Mouse (Mus musculus): Measurements from ENCODE around the gene Flad1. TPM values are rescaled to one million over a fixed set of nuclear protein-coding genes. Genes with fewer than 3 reads are reported as not detected.
A peak's percentile ranks its signal among the peaks of the same experiment; 100 is the strongest.

Gene Flad1
- polyA plus RNA-seq, 1 experiment from 2014 or later: 22.3 TPM

DNA sequence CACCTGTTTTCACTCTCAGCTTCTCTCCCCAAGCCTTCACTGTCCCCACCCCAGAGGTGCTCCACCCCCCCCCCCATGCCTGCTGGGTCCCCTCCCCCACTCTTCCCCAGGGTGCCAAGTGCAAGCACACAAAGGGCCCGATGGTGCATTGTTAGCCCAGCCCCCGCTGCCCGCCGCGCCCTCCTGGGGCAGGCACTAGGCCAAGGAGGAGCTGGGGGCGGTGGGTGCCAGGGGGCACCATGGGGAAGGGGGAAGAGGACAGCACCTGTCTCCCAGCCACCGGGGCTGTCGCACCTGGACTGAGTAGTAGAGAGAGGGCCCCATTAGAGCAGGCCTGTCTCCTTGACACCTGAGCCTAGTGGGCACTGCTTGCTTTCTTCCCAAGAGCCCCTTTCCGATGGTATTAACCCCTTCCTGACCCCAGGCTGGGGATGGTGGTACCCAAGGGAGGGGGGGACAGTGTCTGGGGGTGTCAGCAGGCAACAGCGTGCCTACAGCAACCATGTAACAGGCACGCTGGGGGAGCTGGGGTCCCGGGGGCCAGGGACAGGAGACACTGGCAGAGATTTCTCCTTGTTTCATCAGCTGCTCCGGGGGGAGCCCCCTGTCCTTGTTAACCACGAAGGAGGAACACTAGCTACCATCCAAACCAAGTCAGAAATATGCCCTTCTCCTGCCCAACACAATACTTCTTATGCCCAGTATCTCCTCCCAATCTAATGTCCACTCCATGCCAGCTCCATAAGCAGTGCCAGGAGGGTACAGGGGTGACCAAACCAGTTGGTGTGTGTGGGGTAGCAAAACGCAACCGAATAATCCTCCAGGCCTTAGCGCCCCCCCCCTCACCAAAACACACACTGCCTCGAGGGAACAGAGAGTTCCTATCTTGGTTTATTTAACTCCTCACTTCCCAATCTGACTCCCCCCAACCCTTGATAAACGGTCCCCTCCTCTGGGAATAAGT, 20.7 kb downstream of the Flad1 start:
- Histone ChIP-seq H3K4me3 (ENCODE audit: low read depth, low read length) (peak overlapping the region; percentile 54), H3K4me1 (ENCODE audit: control insufficient read depth, insufficient read depth, low read length) (peaks cover 42% of the 10 kb centered on the region), H3K9me3 (ENCODE audit: control insufficient read depth, low read depth, low read length) (no peaks in the 10 kb centered on the region), H3K27me3 (ENCODE audit: control insufficient read depth, insufficient read depth, low read length) (no peaks in the 10 kb centered on the region), H3K4me2 (replicated peaks; ENCODE audit: low read depth, low read length) (peak overlapping the region; percentile 97), H3K27ac (ENCODE audit: low read length) (peak overlapping the region; percentile 66; the same call in 1 of the 2 replicates), H3K36me3 (ENCODE audit: control insufficient read depth, insufficient read depth, low read length) (no peaks in the 10 kb centered on the region), H3K9ac (replicated peaks; ENCODE audit: low read depth, low read length) (peak overlapping the region; percentile 58; the same call in 1 of the 2 replicates)
- no peak for ATAC-seq (ENCODE audit: insufficient number of reproducible peaks, insufficient read depth, low FRiP score, low read depth)
- 12% methylated on average over 19 of the region's 19 CpGs for WGBS

GRCm38 (mm10) chr3:89390111-89390515, 21.6 kb downstream of the Flad1 start:
- 23% methylated on average over 2 of the region's 5 CpGs for WGBS
- H3K4me3 ChIP-seq (ENCODE audit: low read depth, low read length): no peak overlapping the region
- no peaks in the 10 kb centered on the region for H3K36me3 ChIP-seq (ENCODE audit: control insufficient read depth, insufficient read depth, low read length)
- H3K4me1 ChIP-seq (ENCODE audit: control insufficient read depth, insufficient read depth, low read length): peaks cover 40% of the 10 kb centered on the region
- H3K9me3 ChIP-seq (ENCODE audit: control insufficient read depth, low read depth, low read length): no peaks in the 10 kb centered on the region
- no peak overlapping the region for H3K9ac ChIP-seq (replicated peaks; ENCODE audit: low read depth, low read length)
- peak overlapping the region; percentile 97 for H3K4me2 ChIP-seq (replicated peaks; ENCODE audit: low read depth, low read length)
- ATAC-seq (ENCODE audit: insufficient number of reproducible peaks, insufficient read depth, low FRiP score, low read depth): no peak
- no peaks in the 10 kb centered on the region for H3K27me3 ChIP-seq (ENCODE audit: control insufficient read depth, insufficient read depth, low read length)
- H3K27ac ChIP-seq (ENCODE audit: low read length): peak overlapping the region; percentile 66; the same call in 1 of the 2 replicates

GRCm38 (mm10) chr3:89388901-89389740, 22.5 kb downstream of the Flad1 start:
- H3K4me2 ChIP-seq (replicated peaks; ENCODE audit: low read depth, low read length): no peak overlapping the region
- no peak overlapping the region for H3K27ac ChIP-seq (ENCODE audit: low read length)
- H3K4me3 ChIP-seq (ENCODE audit: low read depth, low read length): no peak overlapping the region
- no peaks in the 10 kb centered on the region for H3K27me3 ChIP-seq (ENCODE audit: control insufficient read depth, insufficient read depth, low read length)
- ATAC-seq (ENCODE audit: insufficient number of reproducible peaks, insufficient read depth, low FRiP score, low read depth): no peak
- 47% methylated on average over 6 of the region's 6 CpGs for WGBS
- H3K36me3 ChIP-seq (ENCODE audit: control insufficient read depth, insufficient read depth, low read length): no peaks in the 10 kb centered on the region
- H3K9me3 ChIP-seq (ENCODE audit: control insufficient read depth, low read depth, low read length): no peaks in the 10 kb centered on the region
- no peak overlapping the region for H3K9ac ChIP-seq (replicated peaks; ENCODE audit: low read depth, low read length)
- peaks cover 46% of the 10 kb centered on the region for H3K4me1 ChIP-seq (ENCODE audit: control insufficient read depth, insufficient read depth, low read length)

GRCm38 (mm10) chr3:89388134-89388881, 23.4 kb downstream of the Flad1 start:
- Histone ChIP-seq H3K4me3 (ENCODE audit: low read depth, low read length) (no peak overlapping the region), H3K27ac (ENCODE audit: low read length) (no peak overlapping the region), H3K4me2 (replicated peaks; ENCODE audit: low read depth, low read length) (peak overlapping the region; percentile 12; the same call in 1 of the 2 replicates), H3K27me3 (ENCODE audit: control insufficient read depth, insufficient read depth, low read length) (no peaks in the 10 kb centered on the region), H3K9ac (replicated peaks; ENCODE audit: low read depth, low read length) (no peak overlapping the region), H3K9me3 (ENCODE audit: control insufficient read depth, low read depth, low read length) (no peaks in the 10 kb centered on the region), H3K4me1 (ENCODE audit: control insufficient read depth, insufficient read depth, low read length) (peaks cover 46% of the 10 kb centered on the region), H3K36me3 (ENCODE audit: control insufficient read depth, insufficient read depth, low read length) (no peaks in the 10 kb centered on the region)
- ATAC-seq (ENCODE audit: insufficient number of reproducible peaks, insufficient read depth, low FRiP score, low read depth): no peak
- 69% methylated on average over 11 of the region's 11 CpGs for WGBS

DNA sequence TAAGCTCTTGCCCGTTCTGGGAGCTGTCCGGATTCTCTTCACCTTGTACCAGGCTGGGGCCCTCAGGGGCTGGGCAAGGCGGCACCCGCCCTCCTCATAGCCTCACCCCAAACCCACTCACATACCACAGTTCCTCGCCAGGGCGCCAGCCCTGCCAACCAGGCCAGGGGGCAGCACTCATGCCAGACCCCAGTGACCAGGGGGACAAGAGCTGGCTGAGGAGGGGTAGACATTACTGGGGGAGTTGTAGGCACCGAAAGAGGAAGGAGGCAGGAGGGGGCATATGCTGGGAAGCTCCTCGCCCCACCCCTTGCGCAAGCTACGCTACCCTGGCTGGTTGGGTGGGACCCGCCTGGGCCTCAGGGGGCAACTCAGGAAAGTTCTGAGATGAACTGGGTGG, 24.0 kb downstream of the Flad1 start:
- Histone ChIP-seq H3K36me3 (ENCODE audit: control insufficient read depth, insufficient read depth, low read length) (no peaks in the 10 kb centered on the region), H3K4me3 (ENCODE audit: low read depth, low read length) (no peak overlapping the region), H3K9me3 (ENCODE audit: control insufficient read depth, low read depth, low read length) (no peaks in the 10 kb centered on the region), H3K4me2 (replicated peaks; ENCODE audit: low read depth, low read length) (peak overlapping the region; percentile 16; the same call in 1 of the 2 replicates), H3K27me3 (ENCODE audit: control insufficient read depth, insufficient read depth, low read length) (no peaks in the 10 kb centered on the region), H3K9ac (replicated peaks; ENCODE audit: low read depth, low read length) (no peak overlapping the region), H3K4me1 (ENCODE audit: control insufficient read depth, insufficient read depth, low read length) (peaks cover 46% of the 10 kb centered on the region), H3K27ac (ENCODE audit: low read length) (no peak overlapping the region)
- 75% methylated on average over 11 of the region's 11 CpGs for whole genome bisulfite sequencing
- ATAC-seq (ENCODE audit: insufficient number of reproducible peaks, insufficient read depth, low FRiP score, low read depth): no peak

GRCm38 (mm10) chr3:89386438-89387420, 24.9 kb downstream of the Flad1 start:
- H3K27me3 ChIP-seq (ENCODE audit: control insufficient read depth, insufficient read depth, low read length): no peaks in the 10 kb centered on the region
- H3K36me3 ChIP-seq (ENCODE audit: control insufficient read depth, insufficient read depth, low read length): no peaks in the 10 kb centered on the region
- H3K4me1 ChIP-seq (ENCODE audit: control insufficient read depth, insufficient read depth, low read length): peaks cover 44% of the 10 kb centered on the region
- ATAC-seq (ENCODE audit: insufficient number of reproducible peaks, insufficient read depth, low FRiP score, low read depth): no peak
- H3K4me3 ChIP-seq (ENCODE audit: low read depth, low read length): no peak overlapping the region
- H3K9me3 ChIP-seq (ENCODE audit: control insufficient read depth, low read depth, low read length): no peaks in the 10 kb centered on the region
- no peak overlapping the region; the same call in 1 of the 2 replicates for H3K27ac ChIP-seq (ENCODE audit: low read length)
- H3K9ac ChIP-seq (replicated peaks; ENCODE audit: low read depth, low read length): no peak overlapping the region
- WGBS: 56% methylated on average over 17 of the region's 17 CpGs
- no peak overlapping the region for H3K4me2 ChIP-seq (replicated peaks; ENCODE audit: low read depth, low read length)

DNA sequence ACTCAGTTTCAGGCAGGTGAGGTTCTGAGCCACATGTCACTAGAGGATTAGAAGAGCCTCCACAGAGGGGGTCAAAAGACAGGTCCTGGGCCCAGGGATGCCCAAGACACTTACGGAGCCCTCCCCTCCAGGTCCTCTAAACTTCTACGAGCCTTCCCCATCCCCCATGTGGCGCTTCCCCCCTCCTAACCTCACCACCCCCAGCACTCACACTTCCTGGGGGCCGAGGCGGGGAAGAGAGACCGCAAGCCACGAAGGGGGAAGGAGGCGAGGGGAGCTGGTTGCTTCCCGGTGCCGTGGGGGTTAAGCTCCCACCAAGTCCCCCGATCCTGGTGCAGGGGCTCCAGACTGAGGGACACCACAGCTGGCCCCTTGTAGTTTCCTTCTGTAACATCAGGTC, 26.2 kb downstream of the Flad1 start:
- Histone ChIP-seq H3K4me2 (replicated peaks; ENCODE audit: low read depth, low read length) (no peak overlapping the region), H3K36me3 (ENCODE audit: control insufficient read depth, insufficient read depth, low read length) (no peaks in the 10 kb centered on the region; the same call in 1 of the 2 replicates), H3K9me3 (ENCODE audit: control insufficient read depth, low read depth, low read length) (no peaks in the 10 kb centered on the region), H3K4me3 (ENCODE audit: low read depth, low read length) (no peak overlapping the region), H3K27me3 (ENCODE audit: control insufficient read depth, insufficient read depth, low read length) (no peaks in the 10 kb centered on the region), H3K9ac (replicated peaks; ENCODE audit: low read depth, low read length) (no peak overlapping the region), H3K27ac (ENCODE audit: low read length) (peak overlapping the region; percentile 18; the same call in 1 of the 2 replicates), H3K4me1 (ENCODE audit: control insufficient read depth, insufficient read depth, low read length) (peaks cover 33% of the 10 kb centered on the region)
- no peak for ATAC-seq (ENCODE audit: insufficient number of reproducible peaks, insufficient read depth, low FRiP score, low read depth)
- 29% methylated on average over 11 of the region's 11 CpGs for WGBS
